ENCODE assay signal across 12 mouse cellular contexts in genomic region chr7:48847820-48848650, GRCm38 (mm10). TPM values are rescaled to one million over a fixed set of nuclear protein-coding genes. Genes with fewer than 3 reads are reported as not detected.
A peak's percentile ranks its signal among the peaks of the same experiment; 100 is the strongest.
DNase-seq lines count a peak whose midpoint lies in the region; ATAC-seq and TF ChIP-seq lines count a peak whose summit lies in the region.
"Had no signal": no experiment of that assay in that cellular context is flagged by ENCODE, and none has a peak within 500 bp of the region (broad histone marks: within the 10 kb centered on the region; RNA-seq: fewer than 3 reads in every experiment).

TSS of gene Csrp3 (minus strand) at chr7:48848033.

- ATAC-seq in neural tube, embryonic 12.5 days (ENCODE audit: low FRiP score, low read depth): peak; percentile 29; the same call in 1 of the 2 replicates
- ATAC-seq in neural tube, embryonic 15.5 days (ENCODE audit: low FRiP score): no peak
- ATAC-seq in heart, postnatal 0 days (ENCODE audit: insufficient read depth, low read depth): peak; percentile 88
- no peak for ATAC-seq in activated CD4-positive, CD25-positive, alpha-beta regulatory T cell, adult 4 months
- ATAC-seq: hindbrain, embryonic 16.5 days had no signal

- 43% methylated on average over 11 of the region's 11 CpGs for WGBS in neural tube, embryonic 12.5 days
- 33% methylated on average over 11 of the region's 11 CpGs for WGBS in neural tube, embryonic 15.5 days
- 24% methylated on average over 11 of the region's 11 CpGs for WGBS in heart, postnatal 0 days

- H3K4me2 ChIP-seq in neural tube, embryonic 12.5 days (replicated peaks): no peak within 1 kb of the TSS
- H3K4me2 ChIP-seq in neural tube, embryonic 15.5 days: no peak within 1 kb of the TSS
- peak within 1 kb of the TSS; percentile 72 for H3K4me2 ChIP-seq in heart, postnatal 0 days (ENCODE audit: low read depth, low read length)
- H3K4me2 ChIP-seq: forebrain, embryonic 12.5 days had no signal

- no peak for TF ChIP-seq CTCF in heart, postnatal 0 days (IDR thresholded peaks at IDR 0.05; ENCODE audit: low read depth)

- peak; percentile 91 for TF ChIP-seq EP300 in heart, postnatal 0 days (IDR thresholded peaks at IDR 0.05; ENCODE audit: low read depth)

- H3K4me3 ChIP-seq in neural tube, embryonic 12.5 days: no peak within 1 kb of the TSS
- no peak within 1 kb of the TSS for H3K4me3 ChIP-seq in neural tube, embryonic 15.5 days (replicated peaks)
- peak within 1 kb of the TSS; percentile 51 for H3K4me3 ChIP-seq in heart, postnatal 0 days (ENCODE audit: low read depth, low read length)
- H3K4me3 ChIP-seq: forebrain, embryonic 12.5 days had no signal

- peaks cover 8% of the 10 kb centered on the region; the same call in 1 of the 2 replicates for H3K4me1 ChIP-seq in neural tube, embryonic 12.5 days
- H3K4me1 ChIP-seq in neural tube, embryonic 15.5 days: no peaks in the 10 kb centered on the region
- peaks cover 6% of the 10 kb centered on the region; the same call in 1 of the 2 replicates for H3K4me1 ChIP-seq in heart, postnatal 0 days (ENCODE audit: control insufficient read depth, insufficient read depth)

- DNase-seq in gastrocnemius, postnatal 4 days (ENCODE audit: low spot score in 2 of 2): no peak
- DNase-seq in heart, postnatal 0 days (ENCODE audit: low spot score): peak; percentile 95
- DNase-seq in left cerebral cortex, adult 11 months (ENCODE audit: low spot score): no peak
- DNase-seq in layer of hippocampus, adult 18-20 months (ENCODE audit: low spot score in 2 of 2): no peak
- DNase-seq: kidney, postnatal 14 days had no signal

- no peak within 1 kb of the TSS for H3K9ac ChIP-seq in neural tube, embryonic 12.5 days
- no peak within 1 kb of the TSS for H3K9ac ChIP-seq in neural tube, embryonic 15.5 days (replicated peaks)
- H3K9ac ChIP-seq in heart, postnatal 0 days (replicated peaks; ENCODE audit: low read depth, low read length): peak within 1 kb of the TSS; percentile 68
- H3K9ac ChIP-seq: forebrain, embryonic 12.5 days had no signal

- H3K27me3 ChIP-seq in neural tube, embryonic 12.5 days (replicated peaks): peaks cover 28% of the 10 kb centered on the region
- peaks cover 9% of the 10 kb centered on the region for H3K27me3 ChIP-seq in neural tube, embryonic 15.5 days (replicated peaks)
- H3K27me3 ChIP-seq in heart, postnatal 0 days (ENCODE audit: control insufficient read depth, insufficient read depth, low read length): no peaks in the 10 kb centered on the region
- H3K27me3 ChIP-seq: forebrain, embryonic 12.5 days had no signal

- H3K36me3 ChIP-seq in neural tube, embryonic 12.5 days: no peaks in the 10 kb centered on the region
- H3K36me3 ChIP-seq in neural tube, embryonic 15.5 days: no peaks in the 10 kb centered on the region
- H3K36me3 ChIP-seq in heart, postnatal 0 days (replicated peaks; ENCODE audit: control insufficient read depth, insufficient read depth, low read length): no peaks in the 10 kb centered on the region
- H3K36me3 ChIP-seq: forebrain, embryonic 12.5 days had no signal

- H3K9me3 ChIP-seq in neural tube, embryonic 12.5 days: no peaks in the 10 kb centered on the region
- no peaks in the 10 kb centered on the region for H3K9me3 ChIP-seq in neural tube, embryonic 15.5 days (replicated peaks)
- no peaks in the 10 kb centered on the region for H3K9me3 ChIP-seq in heart, postnatal 0 days (replicated peaks; ENCODE audit: control insufficient read depth, low read length)
- H3K9me3 ChIP-seq: forebrain, embryonic 12.5 days had no signal

- H3K27ac ChIP-seq in neural tube, embryonic 12.5 days: no peak within 1 kb of the TSS
- no peak within 1 kb of the TSS for H3K27ac ChIP-seq in neural tube, embryonic 15.5 days (replicated peaks)
- H3K27ac ChIP-seq in heart, postnatal 0 days (ENCODE audit: low read depth): peak within 1 kb of the TSS; percentile 94
- H3K27ac ChIP-seq: forebrain, embryonic 12.5 days; macrophage had no signal

RNA-seq across cellular contexts. Expression of gene Csrp3, which starts in this region (rescaled TPM):
- polyA plus RNA-seq in neural tube, embryonic 12.5 days (2016; fragmentation: Nextera tagmentation; extraction: Ambion mirVana): 0.67 and 3.0 TPM in 2 replicates
- 6.1 and 10.0 TPM in 2 replicates for polyA plus RNA-seq in neural tube, embryonic 15.5 days (2015; fragmentation: Nextera tagmentation; extraction: Ambion mirVana)
- 100 to 1,000 TPM; 274 to 301 TPM for total RNA-seq in gastrocnemius, postnatal 4 days (2021)
- 1,353 and 1,464 TPM in 2 replicates for total RNA-seq in heart, postnatal 0 days (2014; rRNA removed; ENCODE audit: low replicate concordance)
- 1,907 and 1,928 TPM in 2 replicates for polyA plus RNA-seq in heart, postnatal 0 days (2015; fragmentation: Nextera tagmentation; extraction: Ambion mirVana)
- not detected for polyA plus RNA-seq in activated CD4-positive, CD25-positive, alpha-beta regulatory T cell, adult 4 months (2017; shearing (Covaris generic))
- not detected for total RNA-seq in layer of hippocampus, adult 18-20 months (2021)
- polyA plus RNA-seq: cortical plate, adult 2 months; macrophage had no signal

Comparison
In these comparisons a context has a peak if more than half of its experiments do, and no peak if none do; other contexts are left out.
1. RNA of gene Csrp3 (total RNA-seq): 1,353 to 1,464 TPM in heart, postnatal 0 days and 274 to 301 TPM in gastrocnemius, postnatal 4 days; not detected in layer of hippocampus, adult 18-20 months; every median in the first group is over 100 times any median in the second.
2. RNA of gene Csrp3 (polyA plus RNA-seq): 1,907 to 1,928 TPM in heart, postnatal 0 days; 6.1 to 10.0 TPM in neural tube, embryonic 15.5 days, 0.67 to 3.0 TPM in neural tube, embryonic 12.5 days and not detected in activated CD4-positive, CD25-positive, alpha-beta regulatory T cell, adult 4 months; every median in the first group is over 100 times any median in the second.
3. ATAC-seq: peak in neural tube, embryonic 12.5 days (single experiment) and heart, postnatal 0 days (single experiment); none in neural tube, embryonic 15.5 days (single experiment) and activated CD4-positive, CD25-positive, alpha-beta regulatory T cell, adult 4 months (single experiment).